Mouse (Mus musculus): ENCODE results near the gene Pecr. TPM values are rescaled to one million over a fixed set of nuclear protein-coding genes. Genes with fewer than 3 reads are reported as not detected.
"Not testable (repeated sequence)": the region's sequence is repeated elsewhere in the genome, so short reads cannot be mapped to it uniquely, and the experiment has no call there.

Gene Pecr
- total and polyA plus RNA-seq, 2 experiments from 2014 or later, result 7.5 to 11.9 TPM

DNA sequence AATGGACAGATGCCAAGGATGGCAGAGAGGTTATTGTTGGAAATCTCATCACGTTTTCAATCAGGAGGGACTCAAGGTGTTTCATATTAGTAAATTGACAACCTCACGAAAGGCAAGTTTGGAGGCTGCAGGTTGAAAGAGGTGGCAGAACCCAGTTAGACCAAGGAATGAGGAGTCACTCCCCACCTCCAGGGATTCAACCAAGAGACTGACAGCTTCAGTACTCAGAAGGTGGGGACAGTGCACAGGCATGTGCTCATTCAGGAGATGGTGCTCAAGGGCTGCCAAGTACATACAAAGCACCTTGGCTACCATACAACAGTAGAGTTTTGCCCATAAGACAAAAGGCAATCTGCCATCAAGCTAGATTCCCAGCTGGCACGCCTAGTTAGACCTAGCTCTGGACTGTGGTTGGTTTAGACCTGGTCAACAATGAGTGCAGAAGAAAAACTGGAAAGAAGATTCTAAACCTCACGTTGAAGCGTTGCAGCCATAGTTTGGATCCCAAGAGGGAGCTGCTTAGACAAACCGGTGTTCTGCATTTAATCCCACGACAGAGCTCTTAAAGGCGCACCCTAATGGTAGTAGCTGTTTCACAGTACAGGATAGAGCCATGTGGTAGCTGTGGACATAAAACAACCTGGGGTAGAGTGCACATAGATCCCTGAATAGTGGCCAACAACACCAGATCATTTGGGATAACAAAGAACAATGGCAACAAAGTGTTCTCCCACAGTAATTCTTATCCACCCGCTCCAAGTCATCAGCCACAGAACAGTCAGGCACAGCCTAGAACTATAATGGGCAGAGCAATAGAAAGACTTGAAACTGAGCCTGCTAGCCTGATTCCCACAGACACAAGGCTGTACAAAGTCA, 27.5 kb downstream of the Pecr start:
- H3K36me3 ChIP-seq (ENCODE audit: insufficient read depth), result no peaks in the 10 kb centered on the region
- H3K4me1 ChIP-seq (ENCODE audit: insufficient read depth), result peaks cover 9% of the 10 kb centered on the region; the same call in 1 of the 2 replicates
- TF ChIP-seq CTCF (IDR thresholded peaks at IDR 0.05; ENCODE audit: low read depth), result peak; percentile 24
- DNase-seq (peak; percentile 38), ATAC-seq (no peak)
- no peaks in the 10 kb centered on the region for H3K27me3 ChIP-seq (ENCODE audit: insufficient read depth, low read length)
- WGBS, result 73% methylated on average over 9 of the region's 9 CpGs
- peak overlapping the region; percentile 59 for H3K4me2 ChIP-seq (ENCODE audit: low read depth)
- H3K4me3 ChIP-seq (ENCODE audit: low read depth, low read length), result peak overlapping the region; percentile 40
- H3K27ac ChIP-seq (ENCODE audit: low read depth, low read length), result peak overlapping the region; percentile 85
- 0 out of 2 replicates have a peak overlapping the region, but pooled peaks have one; percentile 67 for H3K9ac ChIP-seq
- H3K9me3 ChIP-seq (ENCODE audit: low read length), result no peaks in the 10 kb centered on the region

DNA sequence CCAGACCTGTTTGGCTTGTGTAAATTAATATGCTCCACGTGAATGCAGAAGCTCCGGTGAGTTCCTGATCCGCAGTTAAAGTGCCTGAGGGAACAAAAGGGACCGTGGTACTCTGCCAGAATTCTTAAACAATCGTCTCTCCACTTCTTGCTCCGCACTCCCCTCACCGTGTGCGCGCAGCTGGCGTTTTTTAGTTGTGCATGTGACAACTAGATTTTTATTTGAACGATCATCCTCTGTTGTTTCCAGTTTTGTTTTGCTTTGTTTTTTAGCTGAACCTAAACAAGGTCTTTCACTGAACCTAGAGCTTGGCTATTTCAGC, 28.3 kb downstream of the Pecr start:
- peak overlapping the region; percentile 85 for H3K27ac ChIP-seq (ENCODE audit: low read depth, low read length)
- peak overlapping the region; percentile 40 for H3K4me3 ChIP-seq (ENCODE audit: low read depth, low read length)
- no peaks in the 10 kb centered on the region for H3K36me3 ChIP-seq (ENCODE audit: insufficient read depth)
- H3K4me2 ChIP-seq (ENCODE audit: low read depth), result peak overlapping the region; percentile 59
- no peak for TF ChIP-seq CTCF (IDR thresholded peaks at IDR 0.05; ENCODE audit: low read depth)
- WGBS, result 12% methylated on average over 11 of the region's 11 CpGs
- no peaks in the 10 kb centered on the region for H3K9me3 ChIP-seq (ENCODE audit: low read length)
- ATAC-seq, result no peak
- peak overlapping the region; percentile 67 for H3K9ac ChIP-seq
- DNase-seq, result peak; percentile 72
- no peaks in the 10 kb centered on the region for H3K27me3 ChIP-seq (ENCODE audit: insufficient read depth, low read length)
- peaks cover 9% of the 10 kb centered on the region; the same call in 1 of the 2 replicates for H3K4me1 ChIP-seq (ENCODE audit: insufficient read depth)

- Histone ChIP-seq H3K27ac (ENCODE audit: low read depth, low read length) (peak overlapping the region; percentile 85), H3K4me1 (ENCODE audit: insufficient read depth) (peaks cover 9% of the 10 kb centered on the region; the same call in 1 of the 2 replicates), H3K9ac (peak overlapping the region; percentile 67), H3K9me3 (ENCODE audit: low read length) (no peaks in the 10 kb centered on the region), H3K4me3 (ENCODE audit: low read depth, low read length) (peak overlapping the region; percentile 40), H3K4me2 (ENCODE audit: low read depth) (peak overlapping the region; percentile 59), H3K36me3 (ENCODE audit: insufficient read depth) (no peaks in the 10 kb centered on the region), H3K27me3 (ENCODE audit: insufficient read depth, low read length) (no peaks in the 10 kb centered on the region)
- TF ChIP-seq CTCF (IDR thresholded peaks at IDR 0.05; ENCODE audit: low read depth), result 0 out of 2 replicates have a peak, but pooled peaks have one; percentile 38
- peak; percentile 81 for DNase-seq
- WGBS, result 3% methylated on average over 15 of the region's 15 CpGs
- ATAC-seq, result peak; percentile 83
These were observed 28.9 kb downstream of the Pecr start for GRCm38 (mm10) chr1:72255062-72255853.

DNA sequence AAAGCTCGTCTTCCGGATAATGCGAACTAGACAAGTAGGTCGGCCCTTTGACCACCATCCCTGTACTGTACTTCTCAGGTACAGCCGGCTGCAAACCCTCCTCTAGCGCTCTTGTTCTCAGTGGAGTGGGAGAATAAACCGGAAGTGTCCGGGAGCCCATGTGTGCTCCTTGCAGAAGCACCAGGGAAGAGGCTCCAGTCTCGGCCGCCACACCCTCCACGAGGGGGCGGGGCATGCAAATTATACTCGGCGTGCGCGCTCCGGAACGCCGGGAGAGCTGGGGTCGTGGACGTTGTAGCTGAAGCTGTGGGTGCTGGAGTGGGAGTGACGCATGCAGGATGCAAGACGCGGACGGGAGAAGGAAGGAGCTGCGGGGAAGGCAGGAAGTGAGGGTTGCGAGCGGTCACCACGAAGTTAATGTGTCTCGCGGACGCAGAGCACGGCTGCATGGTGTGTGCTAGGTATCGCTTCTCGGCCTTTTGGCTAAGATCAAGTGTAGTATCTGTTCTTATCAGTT, 29.5 kb downstream of the Pecr start:
- DNase-seq, result peak; percentile 94
- Histone ChIP-seq H3K36me3 (ENCODE audit: insufficient read depth) (no peaks in the 10 kb centered on the region), H3K9ac (peak overlapping the region; percentile 67), H3K9me3 (ENCODE audit: low read length) (no peaks in the 10 kb centered on the region), H3K4me2 (ENCODE audit: low read depth) (peak overlapping the region; percentile 59), H3K27me3 (ENCODE audit: insufficient read depth, low read length) (no peaks in the 10 kb centered on the region), H3K4me1 (ENCODE audit: insufficient read depth) (peaks cover 9% of the 10 kb centered on the region; the same call in 1 of the 2 replicates), H3K4me3 (ENCODE audit: low read depth, low read length) (peak overlapping the region; percentile 40), H3K27ac (ENCODE audit: low read depth, low read length) (peak overlapping the region; percentile 85)
- TF ChIP-seq CTCF (IDR thresholded peaks at IDR 0.05; ENCODE audit: low read depth), result peak; percentile 45; the same call in 1 of the 2 replicates
- WGBS, result 4% methylated on average over 35 of the region's 35 CpGs
- ATAC-seq, result peak; percentile 90

GRCm38 (mm10) chr1:72253881-72254491, 30.1 kb downstream of the Pecr start:
- Histone ChIP-seq H3K36me3 (ENCODE audit: insufficient read depth) (no peaks in the 10 kb centered on the region), H3K4me3 (ENCODE audit: low read depth, low read length) (peak overlapping the region; percentile 40), H3K9ac (peak overlapping the region; percentile 67), H3K4me2 (ENCODE audit: low read depth) (peak overlapping the region; percentile 59), H3K27me3 (ENCODE audit: insufficient read depth, low read length) (no peaks in the 10 kb centered on the region), H3K27ac (ENCODE audit: low read depth, low read length) (peak overlapping the region; percentile 85), H3K4me1 (ENCODE audit: insufficient read depth) (peaks cover 9% of the 10 kb centered on the region; the same call in 1 of the 2 replicates), H3K9me3 (ENCODE audit: low read length) (no peaks in the 10 kb centered on the region)
- 29% methylated on average over 11 of the region's 11 CpGs for WGBS
- ATAC-seq (peak; percentile 30), DNase-seq (peak; percentile 77)
- TF ChIP-seq CTCF (IDR thresholded peaks at IDR 0.05; ENCODE audit: low read depth), result no peak

GRCm38 (mm10) chr1:72251806-72252205, 32.3 kb downstream of the Pecr start:
- ATAC-seq, result no peak
- Histone ChIP-seq H3K27ac (ENCODE audit: low read depth, low read length) (no peak overlapping the region), H3K27me3 (ENCODE audit: insufficient read depth, low read length) (no peaks in the 10 kb centered on the region), H3K4me2 (ENCODE audit: low read depth) (no peak overlapping the region), H3K4me1 (ENCODE audit: insufficient read depth) (peaks cover 9% of the 10 kb centered on the region; the same call in 1 of the 2 replicates), H3K9ac (no peak overlapping the region), H3K9me3 (ENCODE audit: low read length) (no peaks in the 10 kb centered on the region), H3K4me3 (ENCODE audit: low read depth, low read length) (no peak overlapping the region), H3K36me3 (ENCODE audit: insufficient read depth) (no peaks in the 10 kb centered on the region)
- TF ChIP-seq CTCF (IDR thresholded peaks at IDR 0.05; ENCODE audit: low read depth), result no peak
- DNase-seq, result no peak
- WGBS, result 73% methylated on average over 1 of the region's 1 CpGs

DNA sequence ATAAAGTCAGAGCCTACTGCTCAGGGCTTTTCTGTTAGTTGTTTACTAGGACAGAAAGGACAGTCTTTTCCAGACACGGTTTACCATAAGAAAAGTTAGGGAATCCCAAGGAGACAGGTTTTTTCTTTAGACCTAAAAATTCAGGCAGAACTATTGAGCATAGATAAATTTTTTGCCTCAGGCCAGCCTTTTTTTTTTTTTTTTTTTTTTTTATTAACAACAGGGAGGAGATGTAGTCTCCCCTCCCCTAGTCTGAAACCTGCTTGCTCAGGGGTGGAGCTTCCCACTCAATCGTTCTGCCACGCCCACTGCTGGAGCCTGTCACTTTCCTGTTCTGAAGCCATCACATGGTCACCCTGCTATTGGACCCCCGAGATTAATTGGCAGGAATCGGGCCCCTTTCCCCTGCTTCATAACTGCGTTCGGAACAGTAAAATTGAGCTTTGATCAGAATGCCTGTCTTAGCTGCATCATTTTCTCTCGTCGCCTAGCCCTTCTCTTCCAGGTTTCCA, 35.8 kb downstream of the Pecr start:
- not testable (repeated sequence) for H3K27ac ChIP-seq (ENCODE audit: low read depth, low read length); ATAC-seq; H3K4me2 ChIP-seq (ENCODE audit: low read depth)

More for the DNA sequence above, 35.8 kb downstream of the Pecr start:
- H3K27me3 ChIP-seq (ENCODE audit: insufficient read depth, low read length); H3K9ac ChIP-seq; H3K9me3 ChIP-seq (ENCODE audit: low read length); H3K4me3 ChIP-seq (ENCODE audit: low read depth, low read length); DNase-seq; H3K4me1 ChIP-seq (ENCODE audit: insufficient read depth); H3K36me3 ChIP-seq (ENCODE audit: insufficient read depth): not testable (repeated sequence)
- WGBS, result 38% methylated on average over 9 of the region's 9 CpGs

Data from forebrain, postnatal 0 days (tissue).